Mouse (Mus musculus) C2C12 (cell line): ENCODE results near the gene Ano6. TPM values are rescaled to one million over a fixed set of nuclear protein-coding genes. Genes with fewer than 3 reads are reported as not detected.
A peak's percentile ranks its signal among the peaks of the same experiment; 100 is the strongest.

Experiments
- H3K27me3 ChIP-seq: one replicate; pipeline ENCODE4 v1.6.1; 2011; ENCODE audit not compliant: control insufficient read depth, insufficient read depth, insufficient read length
- H3K36me3 ChIP-seq: one replicate; pipeline ENCODE4 v1.6.1; 2011; ENCODE audit not compliant: control insufficient read depth, insufficient read depth
- H3K4me3 ChIP-seq: one replicate; pipeline ENCODE4 v1.5.1; 2011; ENCODE audit warnings: mild to moderate bottlenecking, control low read depth; ENCODE audit not compliant: poor library complexity, insufficient read depth, severe bottlenecking
- H3K79me2 ChIP-seq: one replicate; pipeline ENCODE4 v1.6.1; 2011; ENCODE audit not compliant: control insufficient read depth, insufficient read depth
- H3K79me3 ChIP-seq: one replicate; pipeline ENCODE4 v1.6.1; 2011; ENCODE audit warnings: low read depth, control low read depth
- H3ac ChIP-seq: one replicate; pipeline ENCODE3; 2011; ENCODE audit warnings: low read depth; ENCODE audit not compliant: control insufficient read depth, insufficient read length
- CEBPB ChIP-seq: IDR thresholded peaks from one replicate; pipeline ENCODE4 v1.6.1; 2011; ENCODE audit warnings: low read depth, mild to moderate bottlenecking, control low read depth, moderate library complexity
- CTCF ChIP-seq: IDR thresholded peaks from one replicate; pipeline ENCODE4 v1.5.1; 2011; ENCODE audit not compliant: control insufficient read depth, insufficient read depth, insufficient read length
- FOSL1 ChIP-seq: IDR thresholded peaks from one replicate; pipeline ENCODE4 v1.8.0; 2011; ENCODE audit warnings: mild to moderate bottlenecking, low read length; ENCODE audit not compliant: poor library complexity, insufficient read depth, severe bottlenecking
- MAX ChIP-seq: IDR thresholded peaks from one replicate; pipeline ENCODE4 v1.6.1; 2011; ENCODE audit warnings: mild to moderate bottlenecking, control low read depth
- MYOD1 ChIP-seq: IDR thresholded peaks from one replicate; pipeline ENCODE4 v1.6.1; 2011; ENCODE audit warnings: low read depth; ENCODE audit not compliant: control insufficient read depth, insufficient read length
- MYOG ChIP-seq: IDR thresholded peaks from one replicate; pipeline ENCODE4 v1.6.1; 2011; ENCODE audit not compliant: control insufficient read depth, insufficient read length; ENCODE audit errors: extremely low read depth
- USF1 ChIP-seq: IDR thresholded peaks from one replicate; pipeline ENCODE4 v1.6.1; 2011; ENCODE audit warnings: low read depth, mild to moderate bottlenecking, control low read depth, moderate library complexity
- polyA plus RNA-seq: library from polyadenylated mRNA; unstranded; fragments of >200 nt; fragmentation: generic; extraction: Trizol; gene quantifications from one replicate; pipeline ENCODE4 v1.2.1, GENCODE M21; 2012; ENCODE audit warnings: missing spikeins

Gene Ano6
- polyA plus RNA-seq, 1 experiment = 73.2 TPM

DNA sequence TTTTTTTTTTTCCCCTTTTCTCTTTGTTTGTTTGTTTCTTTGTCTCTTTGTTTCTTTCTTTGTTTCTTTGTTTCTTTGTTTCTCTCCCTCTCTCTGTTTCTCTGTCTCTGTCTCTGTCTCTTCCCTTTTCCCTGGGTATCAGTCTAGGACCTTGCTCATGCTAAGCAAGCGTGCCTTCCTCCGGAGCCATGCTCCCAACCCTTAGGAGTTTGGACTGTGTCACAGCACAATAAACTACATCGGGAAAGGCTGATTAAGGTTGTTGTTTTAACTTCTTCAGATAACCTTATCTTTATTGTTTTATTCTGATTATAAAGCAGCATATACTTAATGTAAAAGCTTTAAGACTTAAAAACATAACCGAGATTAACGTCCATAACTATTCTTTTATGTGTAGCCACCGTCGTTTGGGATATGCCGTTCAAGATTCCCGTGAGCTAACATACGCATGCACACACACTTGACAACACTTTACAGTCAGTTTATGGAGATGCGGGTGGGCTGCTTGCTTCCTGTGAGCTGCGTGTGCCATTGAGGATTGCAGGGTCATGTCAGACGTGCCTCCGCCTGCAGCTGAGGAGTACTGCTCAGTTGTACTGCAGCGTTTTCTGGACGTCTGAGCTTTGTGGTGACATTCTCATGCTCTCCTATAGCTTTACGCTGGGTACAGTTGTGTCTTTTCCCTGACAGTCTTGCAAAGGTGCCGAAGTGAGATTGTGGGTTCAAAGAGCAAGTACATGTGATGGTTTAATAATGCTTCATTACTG, 52.7 kb downstream of the Ano6 start:
- Histone ChIP-seq H3K4me3 (no peak overlapping the region), H3K36me3 (peaks cover 12% of the 10 kb centered on the region), H3ac (no peak overlapping the region), H3K27me3 (no peaks in the 10 kb centered on the region), H3K79me2 (peaks cover 98% of the 10 kb centered on the region), H3K79me3 (peaks cover 54% of the 10 kb centered on the region)
- no peak for TF ChIP-seq MAX
- TF ChIP-seq MYOD1 = no peak
- TF ChIP-seq CTCF = no peak
- no peak for TF ChIP-seq CEBPB
- no peak for TF ChIP-seq USF1
- no peak for TF ChIP-seq FOSL1
- TF ChIP-seq MYOG = no peak

DNA sequence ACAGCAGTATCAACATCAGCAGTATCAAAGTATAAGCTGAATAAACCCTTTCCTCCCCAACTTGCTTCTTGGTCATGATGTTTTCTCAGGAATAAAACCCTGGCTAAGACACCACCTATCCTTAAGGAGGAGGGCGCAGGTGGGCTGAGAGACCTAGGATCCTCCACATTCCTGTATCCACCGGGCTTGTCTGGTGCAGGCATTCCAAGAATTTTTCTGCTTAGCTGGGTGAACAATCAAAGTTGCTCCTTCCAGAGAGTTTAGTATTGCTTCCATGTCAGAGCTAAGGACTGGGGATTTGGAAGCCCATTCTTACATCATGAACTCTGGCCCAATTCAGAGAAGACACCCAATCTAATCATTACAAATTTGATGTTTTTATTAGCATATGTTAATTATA, 53.8 kb downstream of the Ano6 start:
- Histone ChIP-seq H3K4me3 (no peak overlapping the region), H3K36me3 (peaks cover 12% of the 10 kb centered on the region), H3ac (no peak overlapping the region), H3K79me3 (peaks cover 61% of the 10 kb centered on the region), H3K79me2 (peaks cover 98% of the 10 kb centered on the region), H3K27me3 (no peaks in the 10 kb centered on the region)
- TF ChIP-seq MYOG (no peak), CEBPB (no peak), USF1 (no peak), MYOD1 (no peak), MAX (no peak), CTCF (no peak), FOSL1 (no peak)

GRCm38 (mm10) chr15:95846102-95846501, 55.5 kb downstream of the Ano6 start:
- peaks cover 8% of the 10 kb centered on the region for H3K36me3 ChIP-seq
- peaks cover 56% of the 10 kb centered on the region for H3K79me3 ChIP-seq
- H3K79me2 ChIP-seq = peaks cover 97% of the 10 kb centered on the region
- H3K4me3 ChIP-seq = no peak overlapping the region
- peak; percentile 8 for TF ChIP-seq CEBPB
- TF ChIP-seq MAX = no peak
- H3K27me3 ChIP-seq = no peaks in the 10 kb centered on the region
- H3ac ChIP-seq = no peak overlapping the region

DNA sequence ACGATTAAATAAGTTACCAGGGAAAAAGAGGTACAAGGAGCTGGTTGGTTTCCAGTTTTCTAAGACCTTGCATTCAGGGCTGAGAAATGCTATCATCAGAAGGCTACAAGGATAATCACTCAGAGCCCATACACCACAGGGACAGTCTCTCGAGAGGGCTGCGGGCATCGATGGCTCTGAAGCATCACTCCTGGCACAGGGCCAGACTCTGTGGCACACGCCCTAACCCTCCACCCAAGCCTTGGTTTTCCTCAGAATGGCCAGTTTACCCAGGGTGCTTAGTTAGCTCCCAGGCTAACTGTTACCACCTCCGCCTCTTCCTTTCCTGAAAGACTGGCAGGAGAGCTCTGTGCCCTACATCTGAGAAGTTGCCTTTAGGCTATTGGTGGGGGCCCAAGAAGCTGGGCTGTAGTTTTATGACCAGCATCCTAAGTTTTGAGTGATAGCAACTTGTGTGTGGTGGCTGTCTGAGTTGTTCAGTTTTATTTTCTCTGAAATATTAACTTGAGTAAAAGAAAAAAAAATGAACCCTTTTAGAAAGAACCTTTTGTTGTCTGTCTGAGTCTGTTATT, 57.9 kb downstream of the Ano6 start:
- H3K27me3 ChIP-seq = no peaks in the 10 kb centered on the region
- H3K79me2 ChIP-seq = peaks cover 81% of the 10 kb centered on the region
- no peak overlapping the region for H3ac ChIP-seq
- no peak for TF ChIP-seq CTCF
- TF ChIP-seq MAX = no peak
- no peak overlapping the region for H3K4me3 ChIP-seq
- peaks cover 42% of the 10 kb centered on the region for H3K79me3 ChIP-seq
- H3K36me3 ChIP-seq = peaks cover 8% of the 10 kb centered on the region

- Histone ChIP-seq H3K36me3 (peaks cover 4% of the 10 kb centered on the region), H3K4me3 (no peak overlapping the region), H3ac (no peak overlapping the region), H3K79me3 (peaks cover 43% of the 10 kb centered on the region), H3K79me2 (peaks cover 79% of the 10 kb centered on the region), H3K27me3 (no peaks in the 10 kb centered on the region)
- TF ChIP-seq MAX (no peak), FOSL1 (no peak), MYOD1 (no peak), CTCF (no peak), CEBPB (no peak), USF1 (no peak), MYOG (no peak)
These were observed 59.1 kb downstream of the Ano6 start for GRCm38 (mm10) chr15:95849513-95850411.
